Mouse (Mus musculus): Measurements from ENCODE around the gene Fstl4. TPM values are rescaled to one million over a fixed set of nuclear protein-coding genes. Genes with fewer than 3 reads are reported as not detected.

The Fstl4 gene
- polyA plus RNA-seq, 1 experiment from 2014 or later: 0.06 TPM

DNA sequence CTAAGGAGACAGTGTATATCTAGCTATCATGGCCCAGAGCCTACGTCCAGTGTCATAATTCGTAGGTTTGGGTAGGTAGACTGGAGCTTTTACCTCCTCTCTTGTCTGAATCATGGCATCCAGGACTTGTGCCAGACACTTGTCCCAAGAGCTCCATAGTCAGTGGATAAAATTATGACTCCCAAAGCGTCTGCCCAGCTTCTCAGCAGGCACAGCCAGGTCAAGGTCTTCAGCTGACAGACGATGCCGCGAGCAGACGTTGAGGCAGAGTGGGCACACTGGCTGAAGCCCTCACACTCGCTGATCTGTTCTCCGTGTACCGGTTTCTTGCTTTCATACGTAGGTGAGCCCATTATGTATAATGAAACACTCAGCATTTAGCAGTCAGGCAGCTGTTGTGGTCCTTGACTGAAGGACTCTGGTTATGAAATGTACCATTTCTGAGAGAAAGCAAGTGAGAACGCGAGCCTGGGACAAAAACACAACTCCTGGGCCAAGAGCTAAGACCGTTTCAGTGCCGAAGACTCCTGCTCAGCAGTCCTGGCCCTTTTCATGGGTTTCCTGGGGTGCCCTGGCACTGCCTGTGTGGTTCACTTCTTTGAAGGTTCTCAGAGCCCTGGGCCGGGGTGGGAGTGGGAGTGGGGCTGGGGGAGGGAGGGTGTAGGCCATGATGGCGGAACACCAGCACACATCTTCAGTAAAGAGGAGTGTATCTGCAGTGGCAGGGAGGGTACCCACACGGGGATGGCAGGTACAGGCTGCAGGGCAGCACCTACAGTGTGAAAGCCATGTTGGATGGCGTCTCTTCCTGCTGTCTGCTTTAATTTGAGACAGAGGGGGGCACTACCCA lies 111.7 kb downstream of the Fstl4 start:
- Histone ChIP-seq H3K9me3 (replicated peaks) (0 out of 2 replicates have a peak, but pooled peaks cover 9% of the 10 kb centered on the region), H3K27ac (no peak overlapping the region), H3K27me3 (no peaks in the 10 kb centered on the region), H3K36me3 (no peaks in the 10 kb centered on the region), H3K4me3 (replicated peaks) (no peak overlapping the region), H3K9ac (no peak overlapping the region), H3K4me2 (no peak overlapping the region), H3K4me1 (replicated peaks) (no peaks in the 10 kb centered on the region)
- ATAC-seq (ENCODE audit: low read depth): no peak
- no peak for DNase-seq
- WGBS (ENCODE audit: insufficient replicate concordance): 72% methylated on average over 19 of the region's 19 CpGs

DNA sequence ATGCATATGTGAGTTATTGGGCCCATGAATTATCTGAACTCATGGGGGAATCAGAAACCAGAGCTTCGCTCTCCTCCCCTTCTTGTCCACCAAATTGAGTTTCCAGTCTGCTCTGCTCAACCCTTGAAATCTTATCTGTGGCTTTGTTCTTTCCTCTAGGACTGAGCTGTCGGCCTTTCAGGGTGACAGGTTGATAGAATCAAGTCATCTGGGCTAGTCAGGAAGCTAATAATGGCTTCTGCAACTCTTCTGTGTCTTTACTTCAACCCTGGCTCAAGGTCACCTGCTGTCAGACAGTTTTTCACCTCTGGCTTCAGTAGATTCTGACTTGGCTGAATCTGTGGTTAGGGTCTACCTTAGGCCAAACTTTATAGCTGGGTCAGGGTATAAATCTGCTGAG lies 113.2 kb downstream of the Fstl4 start:
- 27% methylated on average over 2 of the region's 2 CpGs for WGBS (ENCODE audit: insufficient replicate concordance)
- Histone ChIP-seq H3K27ac (no peak overlapping the region), H3K36me3 (no peaks in the 10 kb centered on the region), H3K9ac (no peak overlapping the region), H3K4me3 (replicated peaks) (no peak overlapping the region), H3K4me2 (no peak overlapping the region), H3K4me1 (replicated peaks) (no peaks in the 10 kb centered on the region), H3K9me3 (replicated peaks) (0 out of 2 replicates have a peak, but pooled peaks cover 9% of the 10 kb centered on the region), H3K27me3 (no peaks in the 10 kb centered on the region)
- DNase-seq: no peak
- no peak for ATAC-seq (ENCODE audit: low read depth)

DNA sequence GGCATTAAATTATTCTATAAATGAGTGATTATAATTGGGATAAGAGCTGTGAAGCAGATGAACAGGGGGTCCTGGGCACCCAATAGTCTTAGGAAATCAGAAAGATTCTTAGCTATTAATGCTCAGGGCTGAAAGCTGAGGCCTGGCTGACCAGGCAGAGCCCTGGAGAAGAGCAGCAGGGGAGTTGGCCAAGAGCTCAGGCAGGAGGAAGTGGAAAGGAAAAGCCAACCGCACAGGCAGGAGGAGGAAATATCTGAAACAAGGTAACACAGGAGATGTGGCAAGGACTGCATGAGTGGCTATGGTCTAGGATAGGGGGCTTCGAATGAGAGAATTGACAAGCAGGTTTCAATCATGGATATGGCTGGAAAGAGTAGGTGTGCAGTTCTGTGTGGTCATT lies 115.5 kb downstream of the Fstl4 start:
- Histone ChIP-seq H3K27me3 (no peaks in the 10 kb centered on the region), H3K9me3 (replicated peaks) (no peaks in the 10 kb centered on the region), H3K9ac (no peak overlapping the region), H3K4me3 (replicated peaks) (no peak overlapping the region), H3K4me2 (no peak overlapping the region), H3K36me3 (no peaks in the 10 kb centered on the region), H3K4me1 (replicated peaks) (no peaks in the 10 kb centered on the region), H3K27ac (no peak overlapping the region)
- ATAC-seq (ENCODE audit: low read depth): no peak
- no peak for DNase-seq
- whole genome bisulfite sequencing (ENCODE audit: insufficient replicate concordance): 44% methylated on average over 2 of the region's 2 CpGs

DNA sequence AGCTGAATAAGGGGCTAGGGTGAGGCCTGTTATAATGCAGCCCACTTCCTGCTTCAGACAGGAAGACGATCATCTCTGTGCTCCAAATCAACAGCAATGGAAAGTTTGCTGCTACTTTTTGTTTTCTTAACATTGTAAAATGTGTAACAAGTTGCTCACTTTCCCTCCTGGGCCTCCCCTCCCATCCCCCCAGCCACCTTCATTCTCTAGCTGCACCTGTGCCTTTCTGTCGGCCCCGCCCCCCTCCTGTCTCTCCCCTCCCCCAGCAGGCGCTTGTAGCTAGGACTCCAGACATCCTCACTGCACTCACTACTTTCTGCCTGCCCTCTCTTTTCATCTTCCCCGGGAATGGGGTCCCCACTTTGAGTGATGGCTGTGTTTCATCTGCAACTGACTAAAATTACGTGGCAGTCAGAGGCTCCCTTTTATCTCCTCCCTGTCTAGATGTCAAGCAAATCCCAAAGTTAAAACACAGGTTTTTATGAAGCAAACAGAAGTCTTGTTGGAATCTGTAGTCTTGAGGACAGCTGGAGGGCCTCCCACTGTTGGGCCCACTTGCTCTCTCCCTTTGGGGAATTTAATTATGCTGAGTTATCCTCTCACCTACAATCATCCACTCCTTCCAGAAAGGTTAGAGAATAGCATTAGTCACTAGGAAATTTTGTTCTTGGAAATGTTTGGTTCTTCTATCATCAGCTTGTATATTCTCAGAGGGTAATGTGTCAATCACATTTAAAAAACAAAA lies 122.3 kb downstream of the Fstl4 start:
- DNase-seq: no peak
- 24% methylated on average over 6 of the region's 6 CpGs for WGBS (ENCODE audit: insufficient replicate concordance)
- no peak overlapping the region for H3K4me2 ChIP-seq

DNA sequence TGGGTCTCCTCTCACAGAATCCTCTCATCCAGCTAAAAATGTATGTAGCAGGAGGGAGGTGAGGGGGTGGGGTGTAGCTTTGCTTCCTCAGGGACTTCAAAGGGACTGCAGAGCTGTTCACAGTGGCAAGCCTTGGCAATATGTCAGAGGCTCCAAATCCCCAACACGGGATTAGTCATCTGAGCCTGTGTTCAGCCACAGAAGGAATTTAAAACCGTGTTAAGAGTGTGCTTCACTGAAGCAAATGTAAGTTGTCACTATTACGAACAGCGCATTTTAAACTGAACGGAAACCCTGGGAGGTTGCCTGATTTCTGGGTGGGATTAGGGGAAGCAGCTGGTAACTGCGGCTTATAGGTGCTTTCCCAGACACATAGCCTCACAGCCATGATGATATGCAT lies 123.7 kb downstream of the Fstl4 start:
- DNase-seq: no peak
- Histone ChIP-seq H3K27ac (no peak overlapping the region), H3K27me3 (no peaks in the 10 kb centered on the region)

More for the DNA sequence above, 122.3 kb downstream of the Fstl4 start:
- Histone ChIP-seq H3K9me3 (replicated peaks) (no peaks in the 10 kb centered on the region), H3K27me3 (no peaks in the 10 kb centered on the region), H3K4me3 (replicated peaks) (no peak overlapping the region), H3K9ac (no peak overlapping the region), H3K27ac (no peak overlapping the region), H3K36me3 (no peaks in the 10 kb centered on the region), H3K4me1 (replicated peaks) (no peaks in the 10 kb centered on the region)
- no peak for ATAC-seq (ENCODE audit: low read depth)

DNA sequence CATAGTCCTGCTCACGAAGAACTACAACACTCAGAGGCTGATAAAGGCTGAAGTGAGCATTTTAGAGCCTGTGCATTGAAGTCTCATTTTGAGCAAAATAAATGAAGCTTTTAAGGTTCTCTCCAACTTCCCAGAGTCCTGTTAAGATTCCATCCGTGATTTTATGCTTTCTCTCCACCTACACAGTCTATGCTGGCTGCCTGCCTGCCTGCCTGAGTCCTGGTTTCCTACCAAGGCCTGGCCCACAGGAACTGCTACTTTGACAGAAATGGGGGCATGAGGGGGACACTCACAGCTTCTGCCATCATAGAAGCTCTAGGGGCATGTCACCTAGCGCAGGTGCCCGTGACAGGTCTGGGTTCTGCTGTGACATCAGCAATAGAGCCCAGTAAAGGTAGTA lies 125.1 kb downstream of the Fstl4 start:
- Histone ChIP-seq H3K4me3 (replicated peaks) (no peak overlapping the region), H3K4me1 (replicated peaks) (no peaks in the 10 kb centered on the region), H3K9ac (no peak overlapping the region), H3K9me3 (replicated peaks) (no peaks in the 10 kb centered on the region), H3K27ac (no peak overlapping the region), H3K27me3 (no peaks in the 10 kb centered on the region), H3K4me2 (no peak overlapping the region), H3K36me3 (no peaks in the 10 kb centered on the region)
- no peak for DNase-seq
- WGBS (ENCODE audit: insufficient replicate concordance): 63% methylated on average over 4 of the region's 4 CpGs
- ATAC-seq (ENCODE audit: low read depth): no peak

More for the DNA sequence above, 123.7 kb downstream of the Fstl4 start:
- H3K4me1 ChIP-seq (replicated peaks): no peaks in the 10 kb centered on the region
- ATAC-seq (ENCODE audit: low read depth): no peak
- no peak overlapping the region for H3K4me3 ChIP-seq (replicated peaks)
- no peak overlapping the region for H3K4me2 ChIP-seq
- no peaks in the 10 kb centered on the region for H3K9me3 ChIP-seq (replicated peaks)
- no peak overlapping the region for H3K9ac ChIP-seq
- no peaks in the 10 kb centered on the region for H3K36me3 ChIP-seq
- WGBS (ENCODE audit: insufficient replicate concordance): 30% methylated on average over 6 of the region's 6 CpGs

DNA sequence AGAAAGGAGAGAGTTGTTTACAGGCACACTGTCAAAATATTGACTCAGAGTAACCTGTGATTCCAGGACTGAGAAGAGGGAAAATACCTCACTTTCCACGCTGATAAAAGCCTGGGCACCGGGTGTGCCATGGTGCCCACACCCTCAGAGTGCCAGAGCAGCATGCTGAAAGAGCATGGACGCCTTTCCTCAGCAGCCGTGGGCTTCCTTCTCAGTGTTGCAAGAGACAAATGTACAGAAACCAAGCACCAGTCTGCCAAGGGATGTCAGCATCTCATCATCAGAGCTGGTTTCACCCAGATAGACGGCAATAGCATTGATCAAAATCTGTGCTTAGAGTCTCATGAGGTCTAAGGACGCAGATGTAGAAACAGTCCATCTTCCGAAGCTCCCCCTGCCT lies 125.7 kb downstream of the Fstl4 start:
- Histone ChIP-seq H3K9ac (no peak overlapping the region), H3K4me1 (replicated peaks) (no peaks in the 10 kb centered on the region), H3K9me3 (replicated peaks) (no peaks in the 10 kb centered on the region), H3K4me3 (replicated peaks) (no peak overlapping the region), H3K27me3 (no peaks in the 10 kb centered on the region), H3K36me3 (no peaks in the 10 kb centered on the region), H3K4me2 (no peak overlapping the region), H3K27ac (no peak overlapping the region)
- 57% methylated on average over 7 of the region's 7 CpGs for WGBS (ENCODE audit: insufficient replicate concordance)
- ATAC-seq (ENCODE audit: low read depth) (no peak), DNase-seq (no peak)

DNA sequence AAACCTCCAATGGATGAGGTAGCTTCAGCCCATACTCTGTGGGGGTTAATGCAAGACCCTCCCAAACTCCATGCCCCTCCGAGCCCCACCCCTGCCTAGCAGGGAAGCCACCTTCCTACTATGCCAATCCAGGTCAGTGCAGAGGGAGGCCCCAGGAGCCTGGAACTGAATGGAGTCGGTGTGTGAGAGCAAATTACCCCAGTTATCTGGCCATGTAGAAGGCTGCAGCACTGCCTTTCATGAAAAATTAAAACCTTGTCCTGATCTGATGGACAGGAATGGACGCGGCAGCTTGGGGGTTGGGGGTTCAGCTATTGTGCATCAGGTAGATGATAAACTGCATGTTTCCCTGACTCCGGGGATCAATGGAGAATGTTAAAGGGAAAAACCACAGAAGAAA lies 139.7 kb downstream of the Fstl4 start:
- Histone ChIP-seq H3K4me2 (no peak overlapping the region), H3K9me3 (replicated peaks) (no peaks in the 10 kb centered on the region), H3K27ac (no peak overlapping the region), H3K4me1 (replicated peaks) (no peaks in the 10 kb centered on the region), H3K9ac (no peak overlapping the region), H3K27me3 (no peaks in the 10 kb centered on the region), H3K36me3 (no peaks in the 10 kb centered on the region), H3K4me3 (replicated peaks) (no peak overlapping the region)
- ATAC-seq (ENCODE audit: low read depth) (no peak), DNase-seq (no peak)
- 63% methylated on average over 5 of the region's 5 CpGs for WGBS (ENCODE audit: insufficient replicate concordance)

DNA sequence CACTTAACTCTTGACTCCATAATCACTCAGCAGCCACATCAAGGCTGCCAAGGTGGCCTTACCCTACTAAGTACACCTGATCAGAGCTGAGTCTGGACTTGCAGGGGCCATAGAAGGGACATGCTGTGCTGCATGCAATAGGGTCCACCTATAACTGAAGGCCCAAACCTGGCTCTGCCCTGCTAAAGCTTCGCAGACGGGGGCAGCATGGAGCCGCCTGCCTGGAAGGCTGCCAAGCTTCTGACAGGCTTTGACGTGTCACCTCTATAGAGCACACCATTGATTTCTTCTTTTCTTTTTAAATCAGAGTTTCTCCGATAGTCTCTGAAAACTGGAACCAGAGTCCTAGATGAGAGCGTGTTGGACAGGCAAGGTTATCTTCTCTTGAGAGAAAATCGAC lies 146.4 kb downstream of the Fstl4 start:
- H3K4me3 ChIP-seq (replicated peaks): no peak overlapping the region
- ATAC-seq (ENCODE audit: low read depth): no peak
- no peaks in the 10 kb centered on the region for H3K27me3 ChIP-seq
- no peak overlapping the region for H3K27ac ChIP-seq
- H3K4me2 ChIP-seq: no peak overlapping the region
- no peak overlapping the region for H3K9ac ChIP-seq
- no peak for DNase-seq
- H3K36me3 ChIP-seq: no peaks in the 10 kb centered on the region
- no peaks in the 10 kb centered on the region for H3K9me3 ChIP-seq (replicated peaks)
- WGBS (ENCODE audit: insufficient replicate concordance): 58% methylated on average over 7 of the region's 7 CpGs
- H3K4me1 ChIP-seq (replicated peaks): no peaks in the 10 kb centered on the region

DNA sequence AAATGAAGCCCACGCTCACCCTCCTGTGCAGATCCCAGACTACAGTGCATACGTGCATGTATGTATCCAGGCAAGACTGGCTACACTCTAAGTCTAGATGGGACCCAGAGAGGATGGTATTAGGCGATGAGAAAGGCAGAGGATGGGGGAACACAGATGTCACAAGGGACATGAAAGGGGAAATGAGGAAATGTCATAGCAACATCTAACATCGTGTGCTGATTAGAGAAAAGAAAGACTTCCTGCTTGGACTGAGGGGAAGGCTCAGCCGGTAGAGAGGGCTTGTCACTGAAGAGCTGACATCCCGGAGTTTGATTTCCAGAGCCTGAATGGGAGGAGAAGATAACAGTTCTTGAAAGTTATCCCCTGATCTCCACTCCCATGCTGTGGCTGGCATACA lies 150.0 kb downstream of the Fstl4 start:
- Histone ChIP-seq H3K9me3 (replicated peaks) (no peaks in the 10 kb centered on the region), H3K4me2 (no peak overlapping the region), H3K36me3 (no peaks in the 10 kb centered on the region), H3K4me3 (replicated peaks) (no peak overlapping the region), H3K27ac (no peak overlapping the region), H3K9ac (no peak overlapping the region), H3K4me1 (replicated peaks) (no peaks in the 10 kb centered on the region), H3K27me3 (no peaks in the 10 kb centered on the region)
- DNase-seq (no peak), ATAC-seq (ENCODE audit: low read depth) (no peak)
- 30% methylated on average over 6 of the region's 6 CpGs for WGBS (ENCODE audit: insufficient replicate concordance)

DNA sequence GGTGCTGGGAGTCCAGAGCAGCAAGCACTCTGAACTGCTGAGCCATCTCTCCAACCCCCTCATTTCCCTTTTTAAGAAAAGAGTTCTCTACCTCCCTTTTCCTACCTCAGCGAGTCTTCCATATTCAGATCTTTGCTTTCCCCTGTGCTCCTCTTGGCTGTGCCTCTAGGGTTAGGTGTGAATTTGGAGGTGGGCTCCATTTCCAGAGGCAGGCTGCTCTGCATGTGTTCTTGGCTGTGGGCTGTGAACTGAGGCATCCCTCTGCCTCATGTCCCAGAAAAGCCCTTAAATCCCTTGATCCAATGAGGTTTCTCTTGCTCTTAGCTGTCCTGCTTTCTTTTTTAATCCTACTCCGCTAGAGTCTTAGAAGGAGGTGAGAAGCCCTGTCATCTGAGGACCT lies 151.2 kb downstream of the Fstl4 start:
- Histone ChIP-seq H3K4me2 (no peak overlapping the region), H3K27ac (no peak overlapping the region), H3K36me3 (no peaks in the 10 kb centered on the region), H3K9me3 (replicated peaks) (no peaks in the 10 kb centered on the region), H3K27me3 (no peaks in the 10 kb centered on the region), H3K4me3 (replicated peaks) (no peak overlapping the region), H3K4me1 (replicated peaks) (no peaks in the 10 kb centered on the region), H3K9ac (no peak overlapping the region)
- ATAC-seq (ENCODE audit: low read depth): no peak
- 68% methylated on average over 2 of the region's 2 CpGs for WGBS (ENCODE audit: insufficient replicate concordance)
- no peak for DNase-seq
